Mouse (Mus musculus) lung, adult 2 months (tissue): ENCODE data around the gene Celf5. TPM values are rescaled to one million over a fixed set of nuclear protein-coding genes. Genes with fewer than 3 reads are reported as not detected.

Source experiments
- DNase-seq: peaks from one replicate; pipeline ENCODE4 v3.0.0; 2022
- H3K4me1 ChIP-seq: fragments of 200-500 bp; 2 replicates; pipeline ENCODE4 v1.6.1; 2011; ENCODE audit warnings: low read length; ENCODE audit not compliant: control insufficient read depth, insufficient read depth
- H3K4me3 ChIP-seq: fragments of 200-500 bp; replicated peaks from 2 replicates; pipeline ENCODE3; 2011; ENCODE audit warnings: low read depth, mild to moderate bottlenecking, control low read depth, low read length; ENCODE audit errors: extremely low read depth
- CTCF ChIP-seq: fragments of 200-500 bp; IDR thresholded peaks from 2 replicates; pipeline ENCODE4 v1.5.1; 2011; ENCODE audit warnings: mild to moderate bottlenecking, low read length, control low read depth; ENCODE audit not compliant: insufficient read depth
- POLR2A ChIP-seq: fragments of 200-500 bp; IDR thresholded peaks from 2 replicates; pipeline ENCODE4 v1.6.1; 2011; ENCODE audit warnings: low read depth, mild to moderate bottlenecking, control low read depth, low read length, borderline replicate concordance; ENCODE audit errors: extremely low read depth
- WGBS: fragments of 180-500 bp; shearing (Covaris S2); methylation state at CpG from one replicate; pipeline ENCODE4 v1.1.7; 2018; 5-methylcytosine and 5-hydroxymethylcytosine counted together
- polyA plus RNA-seq: library from polyadenylated mRNA; depleted of rRNA; stranded (reverse); fragments of >200 nt; gene quantifications from 2 replicates; pipeline ENCODE4 v1.2.3, GENCODE M21; 2012; rRNA removed

Celf5 gene
- polyA plus RNA-seq, 1 experiment: 0.92 TPM

DNA sequence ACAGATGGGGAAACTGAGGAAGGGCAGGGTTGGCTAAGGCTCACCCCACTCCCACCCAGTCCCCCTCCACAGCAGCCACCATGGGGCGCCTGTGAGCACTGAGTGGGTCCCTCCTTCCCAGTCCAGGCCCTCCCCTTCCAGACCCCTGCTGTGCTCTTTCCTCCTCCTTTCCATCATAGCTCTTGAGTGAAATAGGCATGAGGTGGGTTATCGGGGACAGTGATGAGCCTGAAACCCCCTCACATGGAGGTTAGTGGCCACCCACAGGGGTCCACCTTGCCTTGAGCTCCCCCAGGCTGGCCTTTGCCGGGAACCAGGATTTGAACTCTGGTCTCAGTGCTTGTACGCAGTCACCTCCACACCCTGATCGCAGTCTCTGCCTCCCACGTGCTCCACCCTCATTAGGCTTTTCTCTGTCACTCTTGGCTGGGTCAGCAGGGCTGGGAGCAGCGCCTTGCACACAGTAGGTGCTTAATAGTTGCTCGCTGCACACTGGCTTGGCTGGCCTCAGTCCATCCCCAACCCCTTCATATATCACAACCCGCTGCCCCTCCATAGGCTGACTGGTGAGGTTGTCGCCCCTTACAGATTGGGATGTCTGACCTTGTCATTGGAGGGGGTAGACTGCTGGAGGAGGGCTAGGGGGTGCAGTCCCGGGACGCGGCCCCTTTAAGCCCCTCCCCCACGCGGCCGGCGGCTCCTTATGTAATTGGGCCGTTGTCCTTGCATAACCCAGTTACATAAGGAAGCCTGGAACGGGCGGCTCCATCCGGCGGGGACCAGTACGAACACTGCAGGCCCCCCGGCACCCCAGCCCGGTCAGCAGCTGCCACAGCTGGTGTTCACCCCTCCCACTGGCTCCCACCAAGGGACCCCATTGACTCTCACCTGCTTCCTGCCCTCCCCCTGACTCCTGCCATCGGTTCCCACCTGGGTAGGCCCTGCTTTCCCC lies 68.9 kb downstream of the Celf5 start:
- Histone ChIP-seq H3K4me1 (peaks cover 87% of the 10 kb centered on the region), H3K4me3 (peak overlapping the region; percentile 38)
- peak; percentile 73; the same call in 1 of the 2 replicates for TF ChIP-seq POLR2A
- no peak for TF ChIP-seq CTCF
- peak; percentile 90 for DNase-seq
- 22% methylated on average over 26 of the region's 26 CpGs for WGBS

DNA sequence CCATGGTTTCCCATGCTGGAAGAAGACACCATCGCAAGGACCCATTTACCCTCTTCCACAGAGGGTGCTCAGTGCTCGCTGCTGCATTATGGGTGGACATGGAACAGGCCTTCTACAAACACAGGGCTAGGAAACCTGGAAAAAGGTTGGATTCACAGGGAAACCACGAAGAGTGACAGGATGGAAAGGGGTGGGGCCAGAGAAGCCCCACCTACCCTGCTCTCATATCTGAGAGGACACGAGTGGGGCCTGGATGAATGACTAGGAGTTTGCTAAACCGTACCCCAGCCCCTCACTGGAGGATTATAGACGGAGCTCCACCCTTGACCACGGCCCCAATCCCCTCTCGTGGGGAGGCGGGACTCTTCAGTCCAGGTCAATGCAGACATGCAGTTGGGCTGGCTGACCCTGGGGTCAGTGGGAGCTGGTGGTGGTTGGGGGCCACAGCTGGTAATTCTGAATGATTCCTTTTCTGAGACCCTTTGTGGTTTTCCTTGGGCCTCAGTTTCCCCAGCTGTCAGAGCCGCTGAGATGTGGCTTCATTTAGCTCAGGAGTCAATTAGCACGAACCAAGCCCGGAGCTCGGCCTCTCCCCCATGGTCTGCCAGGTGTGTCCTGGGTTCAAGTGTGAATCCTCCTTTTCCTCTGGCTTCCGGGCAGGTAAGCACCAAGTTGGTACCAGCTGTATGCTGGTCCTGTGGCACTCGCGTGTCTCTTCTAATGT lies 69.8 kb downstream of the Celf5 start:
- 57% methylated on average over 16 of the region's 16 CpGs for WGBS
- no peak for DNase-seq
- Histone ChIP-seq H3K4me3 (no peak overlapping the region), H3K4me1 (peaks cover 91% of the 10 kb centered on the region)
- TF ChIP-seq CTCF (no peak), POLR2A (no peak)

DNA sequence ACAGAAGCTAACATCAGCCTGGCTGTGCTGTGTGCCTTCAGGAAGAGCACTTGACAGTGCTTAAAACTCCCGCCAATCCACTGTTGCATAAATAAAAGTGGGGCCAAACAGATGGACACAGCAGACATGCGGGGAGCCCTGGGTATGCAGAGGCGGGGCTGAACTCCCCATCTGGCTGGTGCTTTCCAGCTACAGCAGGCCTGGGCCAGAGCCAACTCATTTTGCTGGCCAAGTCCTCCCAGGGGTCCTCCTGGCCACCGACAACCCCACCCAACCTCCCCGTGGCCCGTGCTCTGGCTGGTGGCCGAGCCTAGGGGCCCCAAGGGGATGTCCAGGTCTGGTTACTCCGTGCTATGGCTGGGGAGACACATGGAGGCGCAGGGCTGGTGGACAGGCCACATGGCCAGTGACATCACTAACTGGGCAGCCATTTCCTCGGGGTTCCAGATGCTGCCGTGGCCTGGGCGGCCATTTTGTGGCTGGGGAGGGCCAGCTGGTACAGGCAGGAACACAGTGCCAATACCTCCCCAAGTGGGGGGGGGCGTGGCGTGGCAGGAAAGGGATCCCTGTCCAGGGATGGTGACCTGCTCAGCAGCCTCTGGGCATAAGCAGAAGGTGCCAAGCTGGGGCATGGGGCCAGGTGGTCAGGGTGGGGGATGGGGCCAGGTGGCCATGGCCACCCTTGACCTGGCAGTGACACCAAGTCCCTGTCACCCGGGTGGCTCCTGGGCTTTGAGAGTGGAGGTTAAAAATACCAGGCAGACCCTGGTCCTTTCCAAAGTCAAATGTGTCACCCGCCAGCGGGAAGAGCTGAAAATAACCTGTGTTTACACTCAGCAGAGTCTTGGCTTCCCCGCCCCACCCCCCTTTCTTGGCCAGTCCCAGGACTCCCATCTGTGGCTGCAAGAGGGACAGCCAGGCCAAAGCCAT lies 70.8 kb downstream of the Celf5 start:
- TF ChIP-seq CTCF (no peak), POLR2A (peak; percentile 28; the same call in 1 of the 2 replicates)
- no peak overlapping the region for H3K4me3 ChIP-seq
- peaks cover 90% of the 10 kb centered on the region for H3K4me1 ChIP-seq
- DNase-seq: peak; percentile 80
- 15% methylated on average over 18 of the region's 18 CpGs for WGBS

DNA sequence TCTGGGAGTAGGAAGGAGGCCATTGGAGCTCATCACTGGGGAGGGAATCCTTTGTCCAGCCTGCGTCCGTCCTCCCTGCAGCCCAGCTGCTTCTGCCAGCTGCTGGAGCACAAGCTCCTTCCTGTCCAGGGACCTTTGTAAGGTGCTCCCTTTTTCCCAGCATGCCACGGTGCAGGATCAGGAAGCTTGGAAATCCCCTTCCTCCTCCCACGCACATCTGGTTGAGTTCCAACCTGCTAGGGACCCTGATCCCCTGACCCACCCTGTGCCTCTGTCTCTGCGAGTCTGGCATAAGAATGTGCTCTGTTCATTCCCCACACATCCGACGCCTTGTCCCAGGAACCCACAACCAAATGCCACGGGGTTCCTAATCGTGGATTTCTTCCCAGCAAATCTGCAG lies 71.5 kb downstream of the Celf5 start:
- DNase-seq: no peak
- peaks cover 87% of the 10 kb centered on the region for H3K4me1 ChIP-seq
- no peak for TF ChIP-seq CTCF
- TF ChIP-seq POLR2A: no peak; the same call in 1 of the 2 replicates
- WGBS: 36% methylated on average over 9 of the region's 9 CpGs
- H3K4me3 ChIP-seq: no peak overlapping the region

DNA sequence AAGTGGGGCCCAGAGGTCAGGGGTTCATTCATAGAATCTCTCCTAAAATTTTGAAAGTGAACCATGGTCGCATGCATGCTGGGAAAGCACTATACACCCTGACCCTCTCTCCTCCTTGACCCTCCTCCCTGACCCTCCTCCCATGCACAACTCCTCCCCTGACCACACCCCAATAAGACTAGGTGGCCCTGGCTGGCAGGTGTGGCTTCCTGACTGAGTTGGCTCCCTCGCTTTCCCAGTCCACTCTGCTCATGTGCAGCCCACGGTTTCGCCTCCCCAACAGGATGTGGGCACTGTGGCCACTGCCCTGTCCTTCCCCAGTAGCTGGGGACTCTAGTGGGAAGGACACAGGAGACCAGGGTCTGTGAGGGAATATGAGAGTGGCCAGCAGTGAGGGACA lies 72.2 kb downstream of the Celf5 start:
- peak; percentile 42 for DNase-seq
- WGBS: 26% methylated on average over 4 of the region's 4 CpGs
- TF ChIP-seq CTCF (no peak), POLR2A (no peak)
- peaks cover 84% of the 10 kb centered on the region for H3K4me1 ChIP-seq
- no peak overlapping the region for H3K4me3 ChIP-seq

DNA sequence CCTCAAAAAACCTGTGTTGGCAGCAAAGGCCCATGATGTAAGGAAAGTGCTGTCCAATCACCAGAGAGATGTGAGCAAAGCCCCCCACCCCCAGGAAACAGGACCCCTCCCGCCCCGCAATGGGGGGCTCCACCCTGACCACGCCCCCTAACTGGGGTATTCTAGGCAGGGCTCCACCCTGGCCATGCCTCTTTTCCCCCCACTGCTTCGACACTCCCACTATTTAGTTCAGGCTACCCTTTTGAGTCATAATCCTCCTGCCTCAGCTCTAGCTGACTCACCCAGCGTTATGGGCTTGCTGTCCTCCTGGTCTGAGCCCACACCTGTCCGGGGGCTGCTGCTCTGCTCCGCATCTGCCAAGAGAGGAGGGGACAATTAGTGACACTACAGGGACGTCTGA lies 73.2 kb downstream of the Celf5 start:
- TF ChIP-seq POLR2A (no peak), CTCF (no peak)
- DNase-seq: no peak
- H3K4me3 ChIP-seq: no peak overlapping the region
- 33% methylated on average over 8 of the region's 8 CpGs for WGBS
- peaks cover 82% of the 10 kb centered on the region for H3K4me1 ChIP-seq

Other genes starting within 250 kb of the Celf5 start
- 8.9 and 10.0 TPM in 2 replicates for gene Zfr2, start 249.6 kb downstream of the Celf5 start, polyA plus RNA-seq
- 2.7 and 3.3 TPM in 2 replicates for gene Matk, start 229.8 kb downstream of the Celf5 start, polyA plus RNA-seq
- gene Mrpl54, start 215.8 kb downstream of the Celf5 start, polyA plus RNA-seq: 60.1 and 87.9 TPM in 2 replicates
- 86.4 and 104 TPM in 2 replicates for gene Apba3, start 215.7 kb downstream of the Celf5 start, polyA plus RNA-seq
- gene Tjp3, start 191.1 kb downstream of the Celf5 start, polyA plus RNA-seq: 27.6 and 27.7 TPM in 2 replicates
- gene Pip5k1c, start 189.7 kb downstream of the Celf5 start, polyA plus RNA-seq: 103 and 104 TPM in 2 replicates
- 30.5 and 36.7 TPM in 2 replicates for gene Cactin, start 161.6 kb downstream of the Celf5 start, polyA plus RNA-seq
- 39.9 and 44.0 TPM in 2 replicates for gene Tbxa2r, start 154.0 kb downstream of the Celf5 start, polyA plus RNA-seq
- gene Gipc3, start 139.4 kb downstream of the Celf5 start, polyA plus RNA-seq: 10.3 and 11.2 TPM in 2 replicates
- gene Hmg20b, start 132.2 kb downstream of the Celf5 start, polyA plus RNA-seq: 106 and 134 TPM in 2 replicates
- 33.3 and 39.9 TPM in 2 replicates for gene Mfsd12, start 125.2 kb downstream of the Celf5 start, polyA plus RNA-seq
- 21.9 and 25.8 TPM in 2 replicates for gene 4930404N11Rik, start 116.9 kb downstream of the Celf5 start, polyA plus RNA-seq
- 59.3 and 61.8 TPM in 2 replicates for gene Fzr1, start 104.2 kb downstream of the Celf5 start, polyA plus RNA-seq
- gene Dohh, start 98.3 kb downstream of the Celf5 start, polyA plus RNA-seq: 79.2 and 83.4 TPM in 2 replicates
- 3.7 and 6.3 TPM in 2 replicates for gene Gm48551, start 98.2 kb downstream of the Celf5 start, polyA plus RNA-seq
- 3.6 and 5.9 TPM in 2 replicates for gene Gm48552, start 93.7 kb downstream of the Celf5 start, polyA plus RNA-seq
- gene Smim24, start 89.7 kb downstream of the Celf5 start, polyA plus RNA-seq: 8.8 and 10.1 TPM in 2 replicates
- gene Nfic, start 27.1 kb downstream of the Celf5 start, polyA plus RNA-seq: 89.6 and 103 TPM in 2 replicates
- gene Ncln, start 13.7 kb upstream of the Celf5 start, polyA plus RNA-seq: 197 and 203 TPM in 2 replicates
- gene S1pr4, start 17.4 kb upstream of the Celf5 start, polyA plus RNA-seq: 40.3 and 47.5 TPM in 2 replicates
- 8.5 and 9.5 TPM in 2 replicates for gene Gna15, start 41.5 kb upstream of the Celf5 start, polyA plus RNA-seq
- gene Gna11, start 62.5 kb upstream of the Celf5 start, polyA plus RNA-seq: 114 and 117 TPM in 2 replicates
- 1,275 and 1,423 TPM in 2 replicates for gene Aes, start 76.8 kb upstream of the Celf5 start, polyA plus RNA-seq
- gene Tle2, start 91.9 kb upstream of the Celf5 start, polyA plus RNA-seq: 164 and 218 TPM in 2 replicates
- 33.3 and 41.6 TPM in 2 replicates for gene Tle6, start 118.4 kb upstream of the Celf5 start, polyA plus RNA-seq
- 0.57 and 1.1 TPM in 2 replicates for gene BC025920, start 123.6 kb upstream of the Celf5 start, polyA plus RNA-seq
- gene Sirt6, start 145.1 kb upstream of the Celf5 start, polyA plus RNA-seq: 33.7 and 36.2 TPM in 2 replicates
- 22.7 and 28.4 TPM in 2 replicates for gene Ankrd24, start 145.8 kb upstream of the Celf5 start, polyA plus RNA-seq
- gene Gm10778, start 166.3 kb upstream of the Celf5 start, polyA plus RNA-seq: 0.33 and 0.57 TPM in 2 replicates
- gene Zfp433, start 222.1 kb upstream of the Celf5 start, polyA plus RNA-seq: 0.45 and 0.47 TPM in 2 replicates